Mouse (Mus musculus): ENCODE results near the gene Cacna1c. TPM values are rescaled to one million over a fixed set of nuclear protein-coding genes. Genes with fewer than 3 reads are reported as not detected.

Gene Cacna1c
- polyA plus RNA-seq, 1 experiment, result not detected

GRCm38 (mm10) chr6:118889441-118889840, 306.8 kb downstream of the Cacna1c start:
- no peak for TF ChIP-seq POLR2A (IDR thresholded peaks at IDR 0.05; ENCODE audit: insufficient read length, low read depth)
- no peak for TF ChIP-seq POLR2AphosphoS2 (IDR thresholded peaks at IDR 0.05; ENCODE audit: insufficient read length, low read depth)
- TF ChIP-seq TCF12 (IDR thresholded peaks at IDR 0.05; ENCODE audit: insufficient read depth, poor library complexity, severe bottlenecking), result no peak
- TF ChIP-seq MAX (IDR thresholded peaks at IDR 0.05; ENCODE audit: low read depth), result no peak
- no peak for TF ChIP-seq USF1 (IDR thresholded peaks at IDR 0.05; ENCODE audit: low read depth)
- TF ChIP-seq CEBPB (IDR thresholded peaks at IDR 0.05; ENCODE audit: insufficient read depth, poor library complexity, severe bottlenecking), result no peak
- no peak for TF ChIP-seq REST (IDR thresholded peaks at IDR 0.05; ENCODE audit: insufficient read depth, insufficient read length)
- no peak for TF ChIP-seq MYOD1 (IDR thresholded peaks at IDR 0.05; ENCODE audit: control insufficient read depth in 1 of 3, insufficient read length in 2 of 3, low read depth in 2 of 3)
- no peak for TF ChIP-seq SRF (IDR thresholded peaks at IDR 0.05; ENCODE audit: control insufficient read depth, insufficient read length, low read depth)
- TF ChIP-seq TCF3 (IDR thresholded peaks at IDR 0.05; ENCODE audit: insufficient read length, low read depth), result no peak
- TF ChIP-seq E2F4 (IDR thresholded peaks at IDR 0.05; ENCODE audit: insufficient read depth), result no peak
- no peak for TF ChIP-seq MYOG (IDR thresholded peaks at IDR 0.05; ENCODE audit: control insufficient read depth in 1 of 3, insufficient read depth in 1 of 3, insufficient read length in 2 of 3, low read depth in 2 of 3)

GRCm38 (mm10) chr6:118887032-118887431, 309.2 kb downstream of the Cacna1c start:
- TF ChIP-seq CEBPB (IDR thresholded peaks at IDR 0.05; ENCODE audit: insufficient read depth, poor library complexity, severe bottlenecking) (no peak), MYOD1 (IDR thresholded peaks at IDR 0.05; ENCODE audit: control insufficient read depth in 1 of 3, insufficient read length in 2 of 3, low read depth in 2 of 3) (no peak), MYOG (IDR thresholded peaks at IDR 0.05; ENCODE audit: control insufficient read depth in 1 of 3, insufficient read depth in 1 of 3, insufficient read length in 2 of 3, low read depth in 2 of 3) (no peak), TCF12 (IDR thresholded peaks at IDR 0.05; ENCODE audit: insufficient read depth, poor library complexity, severe bottlenecking) (no peak), E2F4 (IDR thresholded peaks at IDR 0.05; ENCODE audit: insufficient read depth) (no peak), REST (IDR thresholded peaks at IDR 0.05; ENCODE audit: insufficient read depth, insufficient read length) (no peak), POLR2AphosphoS2 (IDR thresholded peaks at IDR 0.05; ENCODE audit: insufficient read length, low read depth) (no peak), TCF3 (IDR thresholded peaks at IDR 0.05; ENCODE audit: insufficient read length, low read depth) (no peak), MAX (IDR thresholded peaks at IDR 0.05; ENCODE audit: low read depth) (no peak), USF1 (IDR thresholded peaks at IDR 0.05; ENCODE audit: low read depth) (no peak), POLR2A (IDR thresholded peaks at IDR 0.05; ENCODE audit: insufficient read length, low read depth) (no peak), SRF (IDR thresholded peaks at IDR 0.05; ENCODE audit: control insufficient read depth, insufficient read length, low read depth) (no peak)
- H3ac ChIP-seq (ENCODE audit: control insufficient read depth, insufficient read length), result no peak overlapping the region
- H3K79me2 ChIP-seq (ENCODE audit: control insufficient read depth, insufficient read depth), result no peaks in the 10 kb centered on the region
- no peak overlapping the region for H3K4me2 ChIP-seq (ENCODE audit: low read depth)
- H3K27me3 ChIP-seq (ENCODE audit: control insufficient read depth, insufficient read depth, insufficient read length), result no peaks in the 10 kb centered on the region
- H3K36me3 ChIP-seq (ENCODE audit: control insufficient read depth, insufficient read depth), result no peaks in the 10 kb centered on the region
- no peak overlapping the region for H3K4me3 ChIP-seq

More at GRCm38 (mm10) chr6:118889441-118889840, 306.8 kb downstream of the Cacna1c start:
- Histone ChIP-seq H3K79me2 (ENCODE audit: control insufficient read depth, insufficient read depth) (no peaks in the 10 kb centered on the region), H3ac (ENCODE audit: control insufficient read depth, insufficient read length) (no peak overlapping the region), H3K4me2 (ENCODE audit: low read depth) (no peak overlapping the region), H3K4me3 (no peak overlapping the region), H3K36me3 (ENCODE audit: control insufficient read depth, insufficient read depth) (no peaks in the 10 kb centered on the region), H3K27me3 (ENCODE audit: control insufficient read depth, insufficient read depth, insufficient read length) (peaks cover 9% of the 10 kb centered on the region)

- Histone ChIP-seq H3K27me3 (ENCODE audit: control insufficient read depth, insufficient read depth, insufficient read length) (no peaks in the 10 kb centered on the region), H3ac (ENCODE audit: control insufficient read depth, insufficient read length) (no peak overlapping the region), H3K4me2 (ENCODE audit: low read depth) (no peak overlapping the region), H3K4me3 (no peak overlapping the region), H3K36me3 (ENCODE audit: control insufficient read depth, insufficient read depth) (no peaks in the 10 kb centered on the region), H3K79me2 (ENCODE audit: control insufficient read depth, insufficient read depth) (no peaks in the 10 kb centered on the region)
- TF ChIP-seq TCF12 (IDR thresholded peaks at IDR 0.05; ENCODE audit: insufficient read depth, poor library complexity, severe bottlenecking) (no peak), E2F4 (IDR thresholded peaks at IDR 0.05; ENCODE audit: insufficient read depth) (no peak), MAX (IDR thresholded peaks at IDR 0.05; ENCODE audit: low read depth) (no peak), POLR2AphosphoS2 (IDR thresholded peaks at IDR 0.05; ENCODE audit: insufficient read length, low read depth) (no peak), POLR2A (IDR thresholded peaks at IDR 0.05; ENCODE audit: insufficient read length, low read depth) (no peak), REST (IDR thresholded peaks at IDR 0.05; ENCODE audit: insufficient read depth, insufficient read length) (no peak), TCF3 (IDR thresholded peaks at IDR 0.05; ENCODE audit: insufficient read length, low read depth) (no peak), USF1 (IDR thresholded peaks at IDR 0.05; ENCODE audit: low read depth) (no peak), MYOD1 (IDR thresholded peaks at IDR 0.05; ENCODE audit: control insufficient read depth in 1 of 3, insufficient read length in 2 of 3, low read depth in 2 of 3) (no peak)
These were observed 311.3 kb downstream of the Cacna1c start for GRCm38 (mm10) chr6:118884961-118885360.

GRCm38 (mm10) chr6:118884073-118884551, 312.1 kb downstream of the Cacna1c start:
- no peak overlapping the region for H3K4me3 ChIP-seq
- H3K36me3 ChIP-seq (ENCODE audit: control insufficient read depth, insufficient read depth), result no peaks in the 10 kb centered on the region
- H3K79me2 ChIP-seq (ENCODE audit: control insufficient read depth, insufficient read depth), result no peaks in the 10 kb centered on the region
- peak overlapping the region; percentile 47 for H3K4me2 ChIP-seq (ENCODE audit: low read depth)
- no peaks in the 10 kb centered on the region for H3K27me3 ChIP-seq (ENCODE audit: control insufficient read depth, insufficient read depth, insufficient read length)
- TF ChIP-seq USF1 (IDR thresholded peaks at IDR 0.05; ENCODE audit: low read depth), result peak; percentile 21
- no peak for TF ChIP-seq E2F4 (IDR thresholded peaks at IDR 0.05; ENCODE audit: insufficient read depth)
- no peak for TF ChIP-seq TCF12 (IDR thresholded peaks at IDR 0.05; ENCODE audit: insufficient read depth, poor library complexity, severe bottlenecking)
- no peak for TF ChIP-seq TCF3 (IDR thresholded peaks at IDR 0.05; ENCODE audit: insufficient read length, low read depth)
- no peak overlapping the region for H3ac ChIP-seq (ENCODE audit: control insufficient read depth, insufficient read length)

- no peaks in the 10 kb centered on the region for H3K36me3 ChIP-seq (ENCODE audit: control insufficient read depth, insufficient read depth)
- H3K27me3 ChIP-seq (ENCODE audit: control insufficient read depth, insufficient read depth, insufficient read length), result no peaks in the 10 kb centered on the region
- H3K79me2 ChIP-seq (ENCODE audit: control insufficient read depth, insufficient read depth), result no peaks in the 10 kb centered on the region
- no peak overlapping the region for H3K4me3 ChIP-seq
- no peak overlapping the region for H3ac ChIP-seq (ENCODE audit: control insufficient read depth, insufficient read length)
- TF ChIP-seq TCF3 (IDR thresholded peaks at IDR 0.05; ENCODE audit: insufficient read length, low read depth) (no peak), E2F4 (IDR thresholded peaks at IDR 0.05; ENCODE audit: insufficient read depth) (no peak), MAX (IDR thresholded peaks at IDR 0.05; ENCODE audit: low read depth) (no peak), TCF12 (IDR thresholded peaks at IDR 0.05; ENCODE audit: insufficient read depth, poor library complexity, severe bottlenecking) (no peak), POLR2A (IDR thresholded peaks at IDR 0.05; ENCODE audit: insufficient read length, low read depth) (no peak), CEBPB (IDR thresholded peaks at IDR 0.05; ENCODE audit: insufficient read depth, poor library complexity, severe bottlenecking) (no peak), MYOD1 (IDR thresholded peaks at IDR 0.05; ENCODE audit: control insufficient read depth in 1 of 3, insufficient read length in 2 of 3, low read depth in 2 of 3) (no peak), SRF (IDR thresholded peaks at IDR 0.05; ENCODE audit: control insufficient read depth, insufficient read length, low read depth) (no peak), USF1 (IDR thresholded peaks at IDR 0.05; ENCODE audit: low read depth) (no peak), REST (IDR thresholded peaks at IDR 0.05; ENCODE audit: insufficient read depth, insufficient read length) (no peak), MYOG (IDR thresholded peaks at IDR 0.05; ENCODE audit: control insufficient read depth in 1 of 3, insufficient read depth in 1 of 3, insufficient read length in 2 of 3, low read depth in 2 of 3) (no peak), POLR2AphosphoS2 (IDR thresholded peaks at IDR 0.05; ENCODE audit: insufficient read length, low read depth) (no peak)
- no peak overlapping the region for H3K4me2 ChIP-seq (ENCODE audit: low read depth)
These were observed 320.0 kb downstream of the Cacna1c start for GRCm38 (mm10) chr6:118876204-118876603.

Measured in myocyte (in vitro differentiated cells).